Mouse (Mus musculus) spleen, postnatal 4 days (tissue): ENCODE results near the gene Nemp2.
A peak's percentile ranks its signal among the peaks of the same experiment; 100 is the strongest.
"Not testable (repeated sequence)": the region's sequence is repeated elsewhere in the genome, so short reads cannot be mapped to it uniquely, and the experiment has no call there.

Source experiments
- DNase-seq, 2 experiments: peaks; one replicate each; pipeline ENCODE4 v3.0.0; 2022; ENCODE audit warnings: low spot score in 2 of 2

Gene Nemp2

GRCm38 (mm10) chr1:52653366-52653765, 22.9 kb downstream of the Nemp2 start:
- DNase-seq, result no peak

- peak in 1 of 2 experiments; percentile 30 for DNase-seq
Measured at GRCm38 (mm10) chr1:52655153-52655552, 24.6 kb downstream of the Nemp2 start.

DNA sequence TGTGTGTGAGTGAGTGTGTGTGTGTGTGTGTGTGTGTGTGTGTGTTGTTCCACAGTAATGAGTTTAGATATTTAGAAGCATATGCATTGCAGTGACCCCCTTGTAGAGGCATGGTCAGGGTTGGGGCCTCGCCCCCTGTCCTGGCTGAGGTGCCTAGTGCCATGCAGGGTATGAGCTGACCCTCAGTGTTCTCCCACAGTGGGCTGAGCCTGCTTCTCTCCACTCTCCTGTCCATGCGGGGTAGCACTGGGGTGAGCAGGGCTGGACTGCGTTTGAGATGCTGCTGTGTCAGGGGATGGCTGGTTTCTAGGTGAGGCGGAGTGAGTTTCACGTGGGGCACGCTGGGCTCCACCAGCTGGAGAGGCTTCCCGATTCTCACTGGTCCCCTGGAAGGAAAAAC, 27.7 kb downstream of the Nemp2 start:
- no peak for DNase-seq

- no peak for DNase-seq
Measured at GRCm38 (mm10) chr1:52660278-52660677, 29.8 kb downstream of the Nemp2 start.

GRCm38 (mm10) chr1:52660765-52661164, 30.3 kb downstream of the Nemp2 start:
- no peak for DNase-seq

DNA sequence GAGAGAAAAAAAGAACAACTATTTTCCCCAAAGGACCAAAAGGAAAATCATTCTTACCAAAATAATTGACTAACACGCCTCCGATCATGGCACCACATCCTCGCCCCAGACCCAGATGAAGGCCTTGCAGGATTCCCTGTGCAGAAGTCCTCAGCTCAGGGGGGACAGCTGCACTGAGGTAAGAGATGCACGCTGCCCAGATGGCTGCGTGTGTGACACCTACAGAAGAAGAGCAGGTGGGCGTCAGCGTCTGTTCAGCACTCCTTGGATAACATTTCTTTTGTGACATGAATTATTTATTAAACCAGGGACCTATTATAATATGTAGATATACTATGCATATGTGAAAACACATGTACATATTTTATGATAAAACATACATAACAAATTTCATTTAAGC, 32.7 kb downstream of the Nemp2 start:
- DNase-seq, result no peak

DNA sequence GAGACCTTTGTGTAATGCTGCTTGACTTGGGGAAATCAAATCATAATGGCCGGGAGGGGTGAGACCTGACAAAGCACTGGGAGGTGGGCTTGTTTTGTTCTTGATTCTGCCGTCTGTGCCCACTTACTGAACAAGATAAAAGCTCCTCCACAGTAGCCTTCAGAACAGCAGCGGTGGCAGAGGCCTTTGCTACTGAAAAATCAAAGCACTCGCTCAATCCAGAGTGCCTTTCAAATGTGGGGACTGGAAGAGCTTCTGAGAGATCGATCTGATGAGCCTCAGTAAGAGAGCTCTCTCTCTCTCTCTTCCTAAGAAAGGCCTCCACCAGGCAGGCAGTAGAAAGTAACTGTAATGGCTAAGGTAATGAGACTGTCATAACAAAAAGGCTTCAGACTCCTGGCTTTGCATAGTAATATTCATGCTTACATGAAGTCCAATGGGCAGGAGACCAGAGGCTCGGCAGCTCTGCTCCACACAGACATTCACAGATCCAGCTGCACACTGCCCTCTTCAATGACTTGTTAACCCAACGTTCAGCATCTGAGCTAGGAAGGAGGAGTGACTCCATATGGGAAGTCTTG, 38.3 kb downstream of the Nemp2 start:
- no peak for DNase-seq

DNA sequence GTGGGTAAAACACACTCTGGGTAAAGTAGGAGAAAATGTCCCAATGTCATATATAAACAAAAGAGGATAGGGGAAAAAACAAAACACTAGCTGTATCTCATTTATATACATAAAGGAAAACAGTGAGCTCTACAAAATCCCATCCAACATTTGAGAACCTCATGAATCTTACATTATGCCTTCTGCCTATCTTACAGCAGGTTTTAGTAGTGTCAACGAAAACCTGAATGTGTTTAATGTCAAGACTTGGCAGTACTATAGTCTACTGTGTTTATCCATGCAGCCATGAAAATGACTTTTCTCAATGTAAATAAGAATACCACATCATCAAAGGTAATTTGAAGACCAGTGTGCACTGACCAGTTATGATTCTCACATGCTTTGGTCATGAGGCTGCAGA, 39.4 kb downstream of the Nemp2 start:
- DNase-seq, result no peak

GRCm38 (mm10) chr1:52675561-52676551, 45.4 kb downstream of the Nemp2 start:
- DNase-seq, result no peak

DNA sequence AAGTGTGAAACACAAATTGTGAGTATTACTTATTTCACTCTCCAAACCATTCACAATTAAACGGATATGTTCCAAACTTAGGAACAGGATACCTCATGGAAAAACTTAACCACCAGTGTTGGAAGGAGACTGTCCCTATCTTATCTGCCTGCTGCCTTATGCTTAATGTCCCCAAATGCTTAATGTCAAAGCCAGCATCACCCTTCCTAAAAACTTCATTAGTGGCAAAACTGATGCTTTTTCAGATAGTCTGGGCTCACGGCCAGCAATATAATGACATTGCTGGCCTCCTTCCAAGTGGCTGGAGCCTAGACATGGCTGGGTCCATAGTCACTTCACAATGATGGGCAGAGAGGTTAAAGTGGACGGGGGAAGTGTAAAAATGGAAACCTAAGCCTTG, 46.1 kb downstream of the Nemp2 start:
- no peak for DNase-seq

- DNase-seq, result no peak
Measured at GRCm38 (mm10) chr1:52683550-52683949, 53.0 kb downstream of the Nemp2 start.

DNA sequence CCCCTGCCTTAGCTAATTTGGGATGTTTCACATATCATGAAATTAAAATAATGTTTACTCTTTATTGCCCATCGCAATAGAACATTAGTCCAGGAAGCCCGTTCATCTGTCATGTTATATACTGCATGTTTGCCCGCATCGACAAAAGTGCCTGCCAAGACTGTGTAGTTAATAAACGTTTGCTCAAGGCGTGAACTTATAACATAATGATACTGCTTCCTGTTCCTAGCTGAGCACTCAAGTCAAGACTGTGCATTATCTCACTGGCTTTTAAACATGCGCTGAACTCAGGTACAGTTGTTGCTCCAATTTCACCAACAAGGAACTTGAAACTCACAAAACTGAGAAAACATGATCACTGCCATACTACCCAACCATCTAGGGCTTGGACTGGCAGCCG, 57.1 kb downstream of the Nemp2 start:
- no peak for DNase-seq

DNA sequence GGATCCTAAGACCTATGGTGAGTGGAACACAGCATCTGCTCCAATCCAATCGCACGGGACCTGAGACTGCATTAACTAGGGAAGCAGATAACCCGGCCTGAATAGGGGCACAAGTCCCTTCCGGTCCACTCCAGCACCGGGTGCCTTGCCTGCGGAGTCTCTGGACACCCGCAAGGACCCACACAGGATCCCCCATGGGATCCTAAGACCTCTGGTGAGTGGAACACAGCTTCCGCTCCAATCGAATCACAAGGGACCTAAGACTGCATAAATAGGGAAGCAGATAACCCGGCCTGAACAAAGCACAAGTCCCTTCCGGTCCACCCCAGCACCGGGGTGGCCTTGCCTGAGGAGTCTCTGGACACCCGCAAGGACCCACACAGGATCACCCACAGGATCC, 64.0 kb downstream of the Nemp2 start:
- DNase-seq, result not testable (repeated sequence)
